Mouse (Mus musculus) embryonic facial prominence, embryonic 15.5 days (tissue): Measurements from ENCODE around the gene Tigd3. TPM values are rescaled to one million over a fixed set of nuclear protein-coding genes. Genes with fewer than 3 reads are reported as not detected.
A peak's percentile ranks its signal among the peaks of the same experiment; 100 is the strongest.

Experiments used
- ATAC-seq: fragments of 200-750 bp; cut with Nextera tagmentation; 2 replicates; pipeline ENCODE4 v1.8.0; 2017; ENCODE audit warnings: low read depth, moderate TSS enrichment; ENCODE audit not compliant: insufficient number of reproducible peaks, low FRiP score, low TSS enrichment
- H3K27ac ChIP-seq: fragments of 300-500 bp; sonication (generic); replicated peaks from 2 replicates; pipeline ENCODE4 v1.5.1; 2015; ENCODE audit warnings: mild to moderate bottlenecking, inconsistent platforms
- H3K27me3 ChIP-seq: fragments of 300-500 bp; sonication (generic); 2 replicates; pipeline ENCODE4 v1.6.1; 2015; ENCODE audit warnings: inconsistent platforms
- H3K36me3 ChIP-seq: fragments of 300-500 bp; sonication (generic); 2 replicates; pipeline ENCODE4 v1.6.1; 2015; ENCODE audit warnings: mild to moderate bottlenecking, inconsistent platforms
- H3K4me1 ChIP-seq: fragments of 300-500 bp; sonication (generic); 2 replicates; pipeline ENCODE4 v1.6.1; 2015; ENCODE audit warnings: inconsistent platforms
- H3K4me2 ChIP-seq: fragments of 300-500 bp; sonication (generic); replicated peaks from 2 replicates; pipeline ENCODE4 v1.6.1; 2015; ENCODE audit warnings: mild to moderate bottlenecking, inconsistent platforms
- H3K4me3 ChIP-seq: fragments of 300-500 bp; sonication (generic); replicated peaks from 2 replicates; pipeline ENCODE4 v1.5.1; 2015; ENCODE audit warnings: mild to moderate bottlenecking, inconsistent platforms
- H3K9ac ChIP-seq: fragments of 300-500 bp; sonication (generic); 2 replicates; pipeline ENCODE4 v1.6.1; 2015; ENCODE audit warnings: inconsistent platforms
- H3K9me3 ChIP-seq: fragments of 300-500 bp; sonication (generic); replicated peaks from 2 replicates; pipeline ENCODE4 v1.6.1; 2016; ENCODE audit warnings: inconsistent platforms
- WGBS: fragments of 180-500 bp; shearing (Covaris S2); methylation state at CpG from one replicate; pipeline ENCODE4 v1.1.7; 2015; 5-methylcytosine and 5-hydroxymethylcytosine counted together
- polyA plus RNA-seq: library from polyadenylated mRNA; unstranded; fragments of >200 nt; fragmentation: Nextera tagmentation; extraction: Ambion mirVana; gene quantifications from 2 replicates; pipeline ENCODE4 v1.2.1, GENCODE M21; 2015

Tigd3 gene
- polyA plus RNA-seq, 1 experiment from 2014 or later: 3.4 TPM

DNA sequence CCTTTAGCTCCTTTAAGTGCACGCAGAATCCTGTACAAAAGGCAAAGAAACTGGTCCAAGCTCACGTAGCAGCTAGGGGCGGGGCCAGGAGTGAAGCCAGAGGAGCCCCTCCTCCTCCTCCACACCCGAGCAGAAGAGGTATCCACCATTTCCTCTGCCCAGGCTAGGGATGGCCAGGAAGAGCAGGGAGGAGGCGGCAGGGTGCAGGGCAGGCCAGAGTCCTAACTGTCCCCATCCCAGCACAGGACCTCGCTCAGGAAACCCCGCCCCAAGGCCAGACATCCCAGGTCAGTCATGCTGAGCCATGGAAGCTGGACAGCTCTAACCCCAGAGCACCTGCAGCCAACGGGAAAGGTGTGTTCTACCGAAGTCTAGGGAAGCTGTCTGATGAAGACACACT, 27.8 kb upstream of the Tigd3 start:
- Histone ChIP-seq H3K4me3 (0 out of 2 replicates have a peak overlapping the region, but pooled peaks have one; percentile 6), H3K9me3 (no peaks in the 10 kb centered on the region), H3K9ac (0 out of 2 replicates have a peak overlapping the region, but pooled peaks have one; percentile 23), H3K27ac (no peak overlapping the region), H3K27me3 (no peaks in the 10 kb centered on the region), H3K4me1 (peaks cover 27% of the 10 kb centered on the region), H3K36me3 (peaks cover 17% of the 10 kb centered on the region), H3K4me2 (peak overlapping the region; percentile 27)
- ATAC-seq: no peak
- WGBS: 19% methylated on average over 9 of the region's 9 CpGs

DNA sequence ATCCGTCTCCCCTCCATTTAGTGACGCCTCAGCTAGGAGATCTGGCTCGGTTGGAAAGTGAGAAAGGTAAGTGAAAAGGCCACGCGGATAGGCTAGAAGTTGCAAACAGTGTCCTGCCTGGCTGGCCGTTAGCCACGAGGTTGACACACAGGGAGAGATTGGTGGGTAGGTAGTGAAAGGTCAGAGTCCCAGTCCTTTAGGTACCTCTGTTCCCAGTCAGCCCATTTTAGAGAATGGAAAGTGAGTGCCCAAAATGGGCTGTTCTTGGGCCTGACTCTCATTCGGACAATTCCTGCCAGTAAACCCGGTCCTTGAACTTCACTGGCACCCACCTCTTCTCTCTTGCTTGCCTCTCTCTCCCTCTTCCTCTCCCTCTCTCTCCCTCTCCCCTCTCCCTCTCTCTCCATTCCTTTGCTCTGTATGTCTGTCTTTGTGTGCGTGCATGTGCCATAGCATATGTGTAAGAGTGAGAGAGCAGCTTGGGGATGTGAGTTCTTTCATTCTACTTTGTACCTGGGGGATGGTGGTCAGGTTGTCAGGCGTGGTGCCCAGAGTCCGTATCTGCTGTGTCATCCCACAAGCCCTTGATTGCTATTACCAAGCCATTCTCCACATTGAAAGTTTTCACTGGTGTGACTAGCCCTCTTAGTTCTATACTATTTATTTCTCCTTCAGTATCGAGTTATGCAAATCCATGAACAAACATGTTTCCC, 19.2 kb upstream of the Tigd3 start, which contains the start of gene Dpf2:
TSS of gene Dpf2 (minus strand) at position 4 of the 713 bp plus-strand sequence.
- 20% methylated on average over 13 of the region's 13 CpGs for whole genome bisulfite sequencing
- Histone ChIP-seq H3K27me3 (no peaks in the 10 kb centered on the region), H3K4me2 (peak within 1 kb of the TSS; percentile 75), H3K4me1 (peaks cover 30% of the 10 kb centered on the region), H3K4me3 (peak within 1 kb of the TSS; percentile 63), H3K36me3 (peaks cover 18% of the 10 kb centered on the region), H3K9ac (peak within 1 kb of the TSS; percentile 86), H3K9me3 (no peaks in the 10 kb centered on the region), H3K27ac (peak within 1 kb of the TSS; percentile 88)
- peak; percentile 11; the same call in 1 of the 2 replicates for ATAC-seq

DNA sequence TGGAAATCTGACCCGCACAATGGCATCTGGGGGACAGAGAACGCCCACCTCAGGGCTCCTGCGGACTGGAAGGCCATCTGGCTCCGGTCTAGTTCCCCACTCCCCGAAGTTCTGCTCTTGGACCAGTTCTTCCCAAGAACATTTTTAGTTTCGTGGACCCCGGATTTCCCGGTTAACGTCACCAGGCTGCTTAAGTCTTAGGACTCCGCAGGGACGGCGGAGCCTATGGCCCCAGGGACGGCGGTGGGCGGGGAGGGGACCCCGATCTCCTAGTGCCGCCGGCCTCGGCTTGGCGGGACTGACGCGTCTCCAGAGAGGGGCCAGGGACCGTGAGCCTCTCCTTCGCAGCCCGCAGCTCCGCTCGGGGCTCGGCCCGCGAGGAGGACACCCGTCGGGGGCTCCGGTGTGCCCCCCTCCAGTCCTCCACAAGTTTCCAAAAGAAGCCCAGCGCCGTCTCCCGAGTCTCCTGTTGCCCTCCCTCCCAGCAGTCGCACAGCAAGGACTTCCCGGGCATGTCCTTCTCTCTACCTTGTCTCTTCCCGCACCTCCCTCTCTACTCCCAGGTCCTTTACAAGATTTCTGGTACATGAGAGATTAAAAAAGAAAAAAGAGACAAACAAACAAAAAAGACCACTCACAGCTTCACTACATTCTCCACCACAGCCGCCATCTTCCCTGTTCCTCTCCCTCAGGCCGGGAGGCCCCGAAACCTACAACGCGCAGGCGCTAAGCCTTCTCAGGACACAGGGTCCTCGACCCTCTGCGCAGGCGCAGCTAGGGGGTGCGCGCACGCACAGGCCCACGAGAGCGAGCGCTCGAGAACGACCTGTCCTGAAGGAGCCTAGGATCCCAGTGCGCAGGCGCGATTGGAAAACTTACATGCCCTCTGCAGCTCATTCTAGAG, 18.4 kb upstream of the Tigd3 start:
- WGBS: under 1% methylated on average over 59 of the region's 59 CpGs
- Histone ChIP-seq H3K27me3 (no peaks in the 10 kb centered on the region), H3K4me3 (peak overlapping the region; percentile 63), H3K9me3 (no peaks in the 10 kb centered on the region), H3K4me1 (peaks cover 30% of the 10 kb centered on the region), H3K4me2 (peak overlapping the region; percentile 75), H3K27ac (peak overlapping the region; percentile 88), H3K9ac (peak overlapping the region; percentile 86), H3K36me3 (peaks cover 10% of the 10 kb centered on the region)
- ATAC-seq: peak; percentile 95

DNA sequence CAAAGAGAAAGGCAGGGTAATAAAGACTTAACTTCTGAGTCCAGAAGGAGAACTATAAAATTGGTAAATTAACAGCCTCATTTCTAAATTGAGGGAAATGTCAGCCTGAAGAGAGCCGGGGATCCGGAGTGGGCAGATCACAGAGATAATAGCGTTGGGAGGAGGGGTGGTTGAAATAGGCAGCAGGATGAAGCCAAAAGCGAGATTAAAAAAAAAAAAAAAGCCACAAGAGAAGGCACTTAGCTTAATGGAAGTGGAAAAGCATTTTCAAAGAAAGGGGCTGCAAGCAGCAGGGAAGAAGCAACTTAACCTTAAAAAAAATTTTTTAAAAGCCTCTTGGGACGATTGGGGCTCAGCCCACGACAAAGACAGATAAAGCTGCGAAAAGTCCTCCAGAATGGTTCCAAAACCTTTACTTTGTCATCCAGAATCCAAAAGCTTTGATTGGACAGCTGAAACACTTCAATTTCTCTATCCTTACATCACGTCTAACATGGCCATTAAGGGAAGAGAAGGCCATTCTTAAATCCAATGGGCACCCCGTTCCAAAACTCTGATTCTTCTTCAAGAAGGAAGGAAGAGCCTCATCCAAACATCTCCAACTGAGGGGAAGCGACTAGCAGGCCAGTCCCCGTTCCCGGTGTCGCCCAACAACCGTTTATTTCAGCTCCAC, 17.6 kb upstream of the Tigd3 start:
- Histone ChIP-seq H3K27me3 (no peaks in the 10 kb centered on the region), H3K9ac (peak overlapping the region; percentile 86), H3K4me3 (peak overlapping the region; percentile 63), H3K4me2 (peak overlapping the region; percentile 75), H3K36me3 (peaks cover 10% of the 10 kb centered on the region), H3K4me1 (peaks cover 30% of the 10 kb centered on the region), H3K9me3 (no peaks in the 10 kb centered on the region), H3K27ac (peak overlapping the region; percentile 88)
- WGBS: 3% methylated on average over 14 of the region's 14 CpGs
- ATAC-seq: no peak

DNA sequence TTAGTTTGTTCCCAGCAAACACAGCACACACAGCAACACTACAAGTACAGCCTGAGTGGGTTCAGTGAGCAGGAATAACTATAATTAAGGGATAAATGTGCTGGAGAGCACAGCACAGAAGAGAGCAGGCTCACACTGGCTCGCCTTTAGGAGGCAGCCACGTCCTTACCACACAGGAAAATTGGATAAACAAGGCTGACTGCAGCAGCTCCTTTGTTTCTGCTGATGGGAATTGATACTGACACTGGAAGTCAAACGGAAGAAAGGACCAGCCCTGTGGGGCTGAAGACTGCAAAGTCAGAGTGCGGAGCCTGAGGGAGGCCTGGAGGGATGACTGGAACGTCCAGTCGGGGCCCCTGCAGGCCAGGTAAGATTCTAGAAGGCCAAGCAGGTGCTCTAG, 16.3 kb upstream of the Tigd3 start:
- H3K36me3 ChIP-seq: peaks cover 19% of the 10 kb centered on the region
- WGBS: 29% methylated on average over 6 of the region's 6 CpGs
- peak; percentile 26; the same call in 1 of the 2 replicates for ATAC-seq
- peak overlapping the region; percentile 34; the same call in 1 of the 2 replicates for H3K9ac ChIP-seq
- peaks cover 30% of the 10 kb centered on the region for H3K4me1 ChIP-seq
- H3K4me3 ChIP-seq: peak overlapping the region; percentile 16; the same call in 1 of the 2 replicates
- H3K9me3 ChIP-seq: no peaks in the 10 kb centered on the region
- H3K4me2 ChIP-seq: peak overlapping the region; percentile 75
- no peaks in the 10 kb centered on the region for H3K27me3 ChIP-seq
- peak overlapping the region; percentile 68 for H3K27ac ChIP-seq

DNA sequence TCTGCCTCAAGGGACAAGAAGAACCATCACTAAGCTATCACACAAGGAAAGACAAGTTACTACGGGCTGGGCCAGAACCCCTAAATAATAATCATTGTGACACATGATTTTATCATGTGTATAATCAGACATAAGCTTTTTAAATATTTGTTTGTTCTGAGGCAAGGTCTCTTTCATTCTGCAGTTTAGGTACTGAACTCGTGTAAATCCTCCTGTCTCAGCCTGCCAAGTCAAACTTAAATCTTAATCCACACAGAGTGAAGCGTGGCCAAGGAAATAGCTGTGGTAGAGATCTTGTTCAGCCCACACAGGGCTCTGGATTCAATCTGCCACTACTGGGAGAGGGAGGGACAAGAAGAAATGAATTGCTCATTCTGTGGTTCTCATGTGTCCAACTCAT, 13.3 kb upstream of the Tigd3 start:
- H3K4me1 ChIP-seq: peaks cover 22% of the 10 kb centered on the region
- no peak overlapping the region for H3K27ac ChIP-seq
- H3K4me3 ChIP-seq: no peak overlapping the region
- no peaks in the 10 kb centered on the region for H3K9me3 ChIP-seq
- 56% methylated on average over 3 of the region's 3 CpGs for WGBS
- no peak overlapping the region for H3K4me2 ChIP-seq
- no peak overlapping the region for H3K9ac ChIP-seq
- ATAC-seq: no peak
- H3K27me3 ChIP-seq: no peaks in the 10 kb centered on the region
- peaks cover 49% of the 10 kb centered on the region for H3K36me3 ChIP-seq

DNA sequence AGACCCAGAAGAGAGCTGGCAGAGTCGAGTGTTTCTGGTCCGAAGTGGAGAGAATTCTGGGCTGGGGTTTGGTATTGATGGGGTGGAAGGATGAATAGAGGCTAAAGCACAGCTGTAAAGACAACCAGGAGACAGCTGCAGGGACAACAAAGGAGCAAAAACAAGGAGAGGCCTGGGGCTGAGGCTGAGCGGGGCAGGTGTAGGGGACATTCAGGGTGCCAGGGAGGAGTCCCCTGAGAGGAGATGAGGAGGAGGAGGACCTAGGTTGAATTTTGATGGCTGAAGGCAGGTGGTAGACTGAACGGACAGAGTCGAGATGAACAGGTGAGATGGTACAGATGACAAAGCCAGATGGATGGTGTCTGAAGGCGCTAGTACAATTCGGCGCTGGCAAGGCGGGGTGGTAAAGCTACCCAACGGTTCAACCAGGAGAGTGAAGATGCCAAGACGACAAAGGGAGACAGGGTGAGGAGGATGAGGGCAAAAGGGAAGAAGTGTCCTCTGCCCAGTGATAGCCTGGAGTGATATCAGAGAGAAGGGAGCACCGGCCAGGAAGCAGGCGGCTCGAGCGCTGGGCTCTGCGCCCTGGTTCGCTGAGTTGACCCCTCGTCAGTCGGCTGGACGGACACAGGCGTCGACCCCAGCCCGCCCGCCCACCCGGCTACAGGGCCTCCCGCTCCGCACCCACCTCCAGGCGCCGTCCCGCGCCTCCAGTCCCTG, 507 bp downstream of the Tigd3 start:
- H3K27ac ChIP-seq: peak overlapping the region; percentile 51; the same call in 1 of the 2 replicates
- WGBS: 7% methylated on average over 31 of the region's 31 CpGs
- peak overlapping the region; percentile 60 for H3K4me3 ChIP-seq
- H3K4me2 ChIP-seq: peak overlapping the region; percentile 86
- H3K4me1 ChIP-seq: peaks cover 15% of the 10 kb centered on the region
- no peaks in the 10 kb centered on the region for H3K9me3 ChIP-seq
- no peaks in the 10 kb centered on the region for H3K27me3 ChIP-seq
- peaks cover 29% of the 10 kb centered on the region for H3K36me3 ChIP-seq
- peak overlapping the region; percentile 57 for H3K9ac ChIP-seq
- ATAC-seq: peak; percentile 9; the same call in 1 of the 2 replicates

DNA sequence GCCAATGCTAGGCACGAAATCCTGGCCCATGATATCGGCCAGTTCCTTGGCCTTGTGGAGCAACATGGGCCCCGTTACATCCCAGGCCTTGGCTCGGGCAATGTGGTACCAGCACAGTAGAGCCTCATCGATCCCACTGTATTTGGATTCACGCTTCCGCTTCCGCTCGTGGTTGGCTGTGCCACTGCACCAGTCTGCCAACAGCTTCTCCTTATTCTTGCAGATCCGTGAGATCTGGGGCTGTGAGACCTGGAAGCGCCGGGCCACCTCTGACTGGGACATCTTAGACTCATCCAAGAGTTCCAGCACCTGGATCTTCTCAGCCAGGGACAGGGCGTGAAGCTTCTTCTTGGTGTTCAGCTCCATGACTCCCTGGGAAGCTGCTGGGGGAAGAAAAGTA, 1.2 kb downstream of the Tigd3 start:
- peaks cover 24% of the 10 kb centered on the region for H3K36me3 ChIP-seq
- H3K4me1 ChIP-seq: peaks cover 15% of the 10 kb centered on the region
- no peak for ATAC-seq
- H3K9ac ChIP-seq: no peak overlapping the region; the same call in 1 of the 2 replicates
- H3K4me3 ChIP-seq: peak overlapping the region; percentile 60; the same call in 1 of the 2 replicates
- peak overlapping the region; percentile 86 for H3K4me2 ChIP-seq
- no peaks in the 10 kb centered on the region for H3K27me3 ChIP-seq
- H3K9me3 ChIP-seq: no peaks in the 10 kb centered on the region
- H3K27ac ChIP-seq: no peak overlapping the region
- WGBS: 94% methylated on average over 13 of the region's 13 CpGs

DNA sequence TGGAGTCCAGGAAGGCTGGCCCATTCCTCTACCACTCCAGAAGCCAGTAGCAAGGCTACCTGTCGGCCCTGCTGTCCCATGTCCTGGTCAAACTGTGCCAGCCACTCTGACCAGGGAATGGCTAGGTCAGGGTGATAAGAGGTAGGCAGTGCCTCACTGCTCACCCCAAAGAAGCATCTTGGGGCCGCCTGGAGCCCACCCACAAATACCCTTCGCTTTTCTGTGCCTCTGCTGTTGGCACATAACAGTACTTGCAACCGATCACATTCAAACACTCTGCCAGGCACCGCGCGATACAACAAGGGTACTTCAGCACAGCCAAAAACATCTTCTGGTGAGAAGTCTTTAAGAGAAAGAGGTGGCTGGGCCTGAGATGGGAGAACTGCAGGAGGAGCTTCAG, 1.7 kb downstream of the Tigd3 start:
- Histone ChIP-seq H3K4me2 (no peak overlapping the region), H3K9ac (no peak overlapping the region), H3K36me3 (peaks cover 20% of the 10 kb centered on the region), H3K27me3 (no peaks in the 10 kb centered on the region), H3K4me3 (no peak overlapping the region), H3K4me1 (peaks cover 15% of the 10 kb centered on the region), H3K27ac (no peak overlapping the region), H3K9me3 (no peaks in the 10 kb centered on the region)
- 92% methylated on average over 7 of the region's 7 CpGs for WGBS
- no peak for ATAC-seq

DNA sequence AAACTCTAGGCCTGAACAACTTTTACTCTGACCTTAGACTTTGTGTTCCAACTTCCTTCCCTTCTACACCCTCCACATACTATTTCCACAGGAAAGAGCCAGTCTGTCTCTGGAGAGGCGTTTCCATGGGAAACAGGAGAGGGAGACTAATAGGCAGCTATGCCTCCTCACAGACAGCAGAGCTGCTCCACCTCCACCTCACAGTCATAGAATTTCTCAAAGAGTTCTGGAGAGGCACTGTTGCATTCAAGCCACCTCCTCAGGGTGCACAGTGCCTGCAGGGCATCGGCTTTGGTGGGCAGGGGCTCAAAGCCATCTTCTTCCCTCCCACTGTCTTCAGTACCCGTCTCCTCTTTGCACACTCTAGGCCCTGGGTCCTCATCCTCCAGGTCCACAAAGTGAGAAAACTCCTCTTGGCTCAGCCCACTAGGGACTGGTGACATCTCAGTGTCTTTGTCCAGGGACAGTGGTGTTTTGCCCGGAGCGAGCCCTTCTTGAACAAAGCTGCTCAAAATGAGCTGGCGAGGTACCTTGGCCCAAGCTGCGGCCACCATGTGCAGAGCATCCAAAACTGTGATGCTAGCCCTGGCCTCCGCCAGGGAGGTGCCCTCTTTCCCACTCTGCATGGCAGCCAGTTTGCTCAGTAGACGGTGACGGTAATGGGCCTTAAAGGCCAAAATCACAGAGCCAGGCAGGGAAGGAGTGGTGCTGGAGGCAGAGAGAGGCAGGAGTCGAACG, 2.3 kb downstream of the Tigd3 start:
- Histone ChIP-seq H3K27me3 (no peaks in the 10 kb centered on the region), H3K4me2 (no peak overlapping the region), H3K9me3 (no peaks in the 10 kb centered on the region), H3K9ac (no peak overlapping the region), H3K27ac (no peak overlapping the region), H3K4me1 (peaks cover 15% of the 10 kb centered on the region), H3K4me3 (no peak overlapping the region), H3K36me3 (peaks cover 16% of the 10 kb centered on the region)
- no peak for ATAC-seq
- 94% methylated on average over 12 of the region's 12 CpGs for WGBS
